Mouse (Mus musculus) lung, adult 2 months (tissue): ENCODE measurements around the gene Cntfr.

ENCODE experiments used
- CTCF ChIP-seq: fragments of 200-500 bp; IDR thresholded peaks from 2 replicates; pipeline ENCODE4 v1.5.1; 2011; ENCODE audit warnings: mild to moderate bottlenecking, low read length, control low read depth; ENCODE audit not compliant: insufficient read depth
- POLR2A ChIP-seq: fragments of 200-500 bp; IDR thresholded peaks from 2 replicates; pipeline ENCODE4 v1.6.1; 2011; ENCODE audit warnings: low read depth, mild to moderate bottlenecking, control low read depth, low read length, borderline replicate concordance; ENCODE audit errors: extremely low read depth

DNA sequence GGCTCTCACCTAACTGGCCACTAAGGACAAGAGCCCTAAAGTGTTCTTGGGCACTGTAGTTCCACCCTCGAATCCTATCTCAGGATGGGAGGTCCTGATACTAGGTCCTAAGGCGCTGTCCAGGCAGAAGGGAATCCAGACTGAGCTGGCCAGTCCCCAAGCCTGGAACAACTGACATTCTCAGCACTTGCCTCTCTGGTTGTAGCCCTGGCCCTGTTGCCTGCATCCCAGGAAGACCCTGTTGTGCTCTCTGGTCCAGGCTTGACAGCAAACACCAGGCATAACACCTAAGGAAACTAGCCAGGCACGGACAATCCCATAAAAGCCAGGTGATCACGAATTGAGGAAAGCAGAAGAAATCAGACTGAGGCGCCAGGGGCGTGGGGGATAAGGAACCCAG is 14.1 kb downstream of the Cntfr start:
- TF ChIP-seq POLR2A (no peak), CTCF (no peak)
